Mouse (Mus musculus) cerebellum, adult 2 months (tissue): ENCODE measurements around the gene Lama4. TPM values are rescaled to one million over a fixed set of nuclear protein-coding genes. Genes with fewer than 3 reads are reported as not detected.

Experiments
- DNase-seq, 2 experiments: peaks; one replicate each; pipeline ENCODE4 v3.0.0; 2021
- H3K27ac ChIP-seq: fragments of 200-500 bp; 2 replicates; pipeline ENCODE4 v1.5.1; 2012; ENCODE audit warnings: low read length, control low read depth, inconsistent platforms; ENCODE audit not compliant: insufficient read depth
- H3K27me3 ChIP-seq: fragments of 200-500 bp; 2 replicates; pipeline ENCODE4 v1.6.1; 2012; ENCODE audit warnings: inconsistent platforms, mild to moderate bottlenecking, low read length, moderate library complexity; ENCODE audit not compliant: control insufficient read depth, insufficient read depth
- H3K4me1 ChIP-seq: fragments of 200-500 bp; 2 replicates; pipeline ENCODE4 v1.6.1; 2011; ENCODE audit warnings: low read length; ENCODE audit not compliant: control insufficient read depth, insufficient read depth
- H3K4me3 ChIP-seq: fragments of 200-500 bp; replicated peaks from 2 replicates; pipeline ENCODE3; 2011; ENCODE audit warnings: mild to moderate bottlenecking, low read depth, low read length, control low read depth; ENCODE audit not compliant: insufficient read depth
- CTCF ChIP-seq: fragments of 200-500 bp; IDR thresholded peaks from 2 replicates; pipeline ENCODE4 v1.5.1; 2011; ENCODE audit warnings: low read depth, mild to moderate bottlenecking, control low read depth, low read length, moderate library complexity, borderline replicate concordance; ENCODE audit not compliant: insufficient read depth
- POLR2A ChIP-seq: fragments of 200-500 bp; IDR thresholded peaks from 2 replicates; pipeline ENCODE4 v1.6.1; 2011; ENCODE audit warnings: low read length, control low read depth, borderline replicate concordance; ENCODE audit not compliant: insufficient read depth
- WGBS: fragments of 180-500 bp; shearing (Covaris S2); methylation state at CpG from one replicate; pipeline ENCODE4 v1.1.7; 2018; 5-methylcytosine and 5-hydroxymethylcytosine counted together
- polyA plus RNA-seq: library from polyadenylated mRNA; depleted of rRNA; stranded (reverse); fragments of >200 nt; gene quantifications from 2 replicates; pipeline ENCODE4 v1.2.3, GENCODE M21; 2012; rRNA removed

Lama4 gene
- 2.1 and 3.2 TPM in 2 replicates for polyA plus RNA-seq

DNA sequence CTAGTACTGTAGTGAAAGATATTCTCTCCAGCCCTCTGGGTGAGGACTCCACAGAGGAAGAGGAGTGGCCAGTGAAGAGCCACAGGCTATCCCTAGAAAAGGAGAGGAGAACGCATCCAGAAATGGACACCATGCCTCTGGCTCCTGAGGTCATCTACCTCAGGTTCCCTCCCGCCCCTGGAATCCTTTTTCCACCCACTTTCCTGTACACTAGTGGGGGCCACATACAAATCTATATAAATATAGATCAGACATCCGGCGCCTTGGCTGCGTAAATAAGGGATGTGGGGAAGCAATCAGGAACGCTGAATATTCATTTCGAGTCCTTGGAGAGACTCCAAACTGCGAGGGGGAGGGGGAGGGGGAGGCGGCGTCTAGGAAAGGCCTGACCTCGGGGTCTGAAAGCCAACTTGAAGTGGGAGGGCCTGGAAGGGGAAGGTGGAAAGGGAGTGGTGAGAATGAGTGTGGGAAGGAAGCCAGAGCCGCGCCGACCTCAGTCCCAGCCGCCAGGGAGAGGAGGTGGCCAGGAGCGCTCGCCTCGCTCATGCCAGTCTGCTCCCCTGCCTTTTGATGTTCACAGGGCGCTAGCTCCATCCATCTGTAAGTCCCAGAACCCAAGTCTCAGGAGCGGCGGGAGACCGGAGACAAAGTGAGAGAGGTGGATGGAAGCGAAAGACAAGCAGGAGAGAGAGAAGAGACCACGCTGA, at the start of gene Lama4:
Gene Lama4 (plus strand): TSS at position 441 of the 707 bp plus-strand sequence.
- H3K4me3 ChIP-seq, result peak within 1 kb of the TSS; percentile 54
- 1% methylated on average over 24 of the region's 24 CpGs for WGBS
- TF ChIP-seq CTCF, result no peak

DNA sequence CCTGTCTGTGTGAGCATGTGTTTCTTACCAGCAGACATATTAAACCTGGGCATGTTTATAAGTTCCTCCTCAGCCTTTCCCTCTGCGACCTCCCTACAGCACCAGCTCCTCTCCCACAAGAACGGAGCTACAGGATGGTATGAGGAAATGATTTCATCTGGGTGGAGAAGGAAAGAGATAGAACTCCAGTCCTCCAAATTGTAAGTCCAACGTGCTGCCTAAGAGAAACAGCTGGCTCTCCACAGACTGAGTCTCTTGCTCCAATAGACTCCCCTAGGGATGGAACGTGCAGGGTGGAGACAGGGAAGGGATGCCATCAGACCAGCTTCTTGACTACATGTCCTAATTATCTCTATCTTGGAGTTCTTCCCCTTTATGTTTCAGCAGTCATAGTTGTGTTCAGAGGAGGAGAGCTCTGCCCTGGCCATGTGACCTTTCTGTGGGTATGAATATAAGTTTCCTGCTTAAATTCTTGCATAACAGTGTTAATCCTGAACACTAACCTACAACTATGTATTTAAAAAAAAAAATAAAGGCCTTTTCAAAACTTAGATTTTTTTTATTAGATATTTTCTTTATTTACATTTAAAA, 49.2 kb upstream of the Lama4 start:
- Histone ChIP-seq H3K27ac (no peak overlapping the region), H3K27me3 (no peaks in the 10 kb centered on the region), H3K4me3 (no peak overlapping the region), H3K4me1 (no peaks in the 10 kb centered on the region)
- no peak for DNase-seq
- WGBS, result 77% methylated on average over 4 of the region's 4 CpGs
- no peak for TF ChIP-seq CTCF

More for the DNA sequence above, at the start of gene Lama4:
- peak; percentile 8 to 13 for DNase-seq
- no peaks in the 10 kb centered on the region for H3K27me3 ChIP-seq
- peaks cover 4% of the 10 kb centered on the region for H3K4me1 ChIP-seq
- no peak within 1 kb of the TSS for H3K27ac ChIP-seq

DNA sequence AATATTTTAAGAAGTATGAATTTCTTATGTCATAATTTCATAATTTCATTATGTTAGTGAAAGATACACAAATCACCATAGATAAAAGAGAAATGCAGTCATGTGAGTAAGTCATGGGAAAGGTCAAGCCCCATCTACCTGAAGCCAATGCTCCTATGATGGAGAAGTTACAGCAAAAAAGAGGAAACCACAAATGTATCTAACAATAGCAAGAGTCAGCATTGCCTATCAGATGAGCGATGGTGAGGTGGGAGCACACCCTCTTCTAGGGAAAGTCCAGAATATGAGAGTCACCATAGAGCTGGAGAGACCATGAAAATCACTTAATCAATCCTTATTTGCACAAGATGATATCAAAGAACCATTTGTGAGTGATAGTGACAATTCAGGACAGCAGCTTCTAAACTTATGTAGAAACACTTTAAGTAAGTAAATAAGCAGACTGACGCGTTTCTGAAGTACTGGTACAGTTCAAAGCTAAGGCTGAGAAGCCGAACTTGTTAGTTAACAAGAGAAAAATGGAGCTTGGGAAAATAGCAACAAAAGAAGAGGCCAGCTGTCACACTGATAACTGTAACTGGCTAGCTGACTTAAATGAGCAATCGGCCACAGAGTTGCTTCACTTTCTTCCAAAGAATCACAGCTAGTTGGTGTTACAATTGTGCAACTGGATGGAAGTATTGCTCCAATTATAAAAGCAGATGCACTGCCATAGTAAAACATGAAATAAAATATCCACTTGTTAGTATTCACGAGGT, 36.2 kb upstream of the Lama4 start:
- Histone ChIP-seq H3K27me3 (no peaks in the 10 kb centered on the region), H3K27ac (no peak overlapping the region), H3K4me1 (no peaks in the 10 kb centered on the region), H3K4me3 (no peak overlapping the region)
- TF ChIP-seq POLR2A, result no peak
- no peak for DNase-seq
- 82% methylated on average over 6 of the region's 6 CpGs for WGBS

DNA sequence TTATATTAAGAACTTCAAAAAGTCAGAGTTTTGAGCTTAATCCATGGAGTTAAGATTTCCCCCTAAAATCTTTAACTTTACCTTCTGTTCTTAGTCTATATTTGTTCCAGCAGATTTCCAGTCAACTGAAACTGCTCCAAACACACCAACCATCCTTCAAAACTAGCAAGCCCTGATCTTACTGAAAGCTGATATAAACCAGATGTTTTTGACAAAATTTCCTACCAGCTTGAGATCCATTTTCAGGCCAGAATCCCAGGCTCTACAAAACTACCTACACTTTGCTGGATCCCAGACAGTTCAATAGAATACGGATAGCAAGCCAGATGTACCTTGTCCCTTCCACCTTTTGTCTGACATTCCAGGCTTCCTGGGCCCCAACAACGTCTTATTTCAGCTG, 20.6 kb upstream of the Lama4 start:
- H3K27me3 ChIP-seq, result no peaks in the 10 kb centered on the region
- no peak for TF ChIP-seq POLR2A
- TF ChIP-seq CTCF, result no peak
- 75% methylated on average over 2 of the region's 2 CpGs for WGBS
- H3K4me1 ChIP-seq, result no peaks in the 10 kb centered on the region
- DNase-seq, result no peak
- H3K27ac ChIP-seq, result no peak overlapping the region
- H3K4me3 ChIP-seq, result no peak overlapping the region

DNA sequence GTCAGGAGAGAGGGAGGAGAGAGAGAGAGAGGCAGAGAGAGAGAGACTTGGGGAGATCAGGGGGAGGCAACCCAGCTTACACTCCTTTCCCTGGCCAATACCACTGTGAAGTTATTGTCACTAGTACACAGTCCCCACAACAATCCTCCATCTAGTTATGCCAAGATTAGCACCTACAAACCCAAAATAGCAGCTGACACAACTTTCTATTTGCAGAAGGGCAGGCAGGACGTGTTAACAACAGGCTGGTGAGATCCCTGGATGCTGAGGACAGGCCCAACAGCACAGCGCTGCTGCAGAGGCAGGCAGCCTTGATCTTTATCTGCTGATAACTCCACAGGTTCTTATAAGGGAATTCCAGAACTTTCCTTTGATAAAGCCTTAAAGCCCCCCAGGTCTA, 3.4 kb upstream of the Lama4 start:
- 70% methylated on average over 2 of the region's 2 CpGs for WGBS
- DNase-seq, result no peak
- H3K4me3 ChIP-seq, result no peak overlapping the region
- H3K27me3 ChIP-seq, result no peaks in the 10 kb centered on the region
- no peak overlapping the region for H3K27ac ChIP-seq
- peaks cover 4% of the 10 kb centered on the region for H3K4me1 ChIP-seq
- TF ChIP-seq POLR2A (no peak), CTCF (no peak)

DNA sequence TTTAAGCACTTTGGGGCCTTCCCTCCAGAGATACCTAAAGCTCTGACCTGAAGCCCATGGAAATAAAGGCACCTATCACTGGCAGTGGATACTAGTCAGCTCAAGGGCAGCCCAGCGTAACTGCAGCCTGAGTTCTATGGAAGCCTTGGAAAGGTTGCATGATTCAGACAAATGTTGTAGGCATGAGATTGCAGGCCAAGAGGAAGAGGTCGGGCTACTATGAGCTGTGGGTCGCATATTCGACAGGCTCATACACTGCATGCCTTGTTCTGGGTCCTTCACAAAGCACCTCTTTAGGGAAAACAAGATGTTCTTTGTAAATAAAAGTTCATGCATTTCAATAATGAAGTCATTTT, 618 bp upstream of the Lama4 start:
- no peak for DNase-seq
- H3K27ac ChIP-seq, result no peak overlapping the region
- TF ChIP-seq POLR2A (no peak), CTCF (no peak)
- H3K4me3 ChIP-seq, result no peak overlapping the region
- peaks cover 4% of the 10 kb centered on the region for H3K4me1 ChIP-seq
- no peaks in the 10 kb centered on the region for H3K27me3 ChIP-seq
- 81% methylated on average over 4 of the region's 4 CpGs for WGBS

DNA sequence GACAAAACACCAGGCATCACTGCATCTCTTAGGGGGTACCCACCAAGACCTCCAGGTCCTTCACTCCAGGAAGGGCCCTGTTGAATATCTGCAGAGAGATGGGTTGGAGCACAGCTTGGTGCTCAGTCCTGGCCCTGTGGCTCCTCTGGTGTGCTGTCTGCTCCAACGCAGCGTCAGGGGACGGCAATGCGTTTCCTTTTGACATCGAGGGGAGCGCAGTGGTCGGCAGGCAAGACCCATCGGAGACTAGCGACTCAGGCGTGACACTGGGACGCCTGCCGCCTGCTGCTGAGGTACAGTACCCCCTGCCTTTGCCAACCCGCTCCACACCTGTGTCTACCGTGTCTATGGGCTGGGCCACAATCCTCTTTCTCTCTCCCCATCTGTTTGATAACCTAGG, 542 bp downstream of the Lama4 start:
- DNase-seq, result no peak

DNA sequence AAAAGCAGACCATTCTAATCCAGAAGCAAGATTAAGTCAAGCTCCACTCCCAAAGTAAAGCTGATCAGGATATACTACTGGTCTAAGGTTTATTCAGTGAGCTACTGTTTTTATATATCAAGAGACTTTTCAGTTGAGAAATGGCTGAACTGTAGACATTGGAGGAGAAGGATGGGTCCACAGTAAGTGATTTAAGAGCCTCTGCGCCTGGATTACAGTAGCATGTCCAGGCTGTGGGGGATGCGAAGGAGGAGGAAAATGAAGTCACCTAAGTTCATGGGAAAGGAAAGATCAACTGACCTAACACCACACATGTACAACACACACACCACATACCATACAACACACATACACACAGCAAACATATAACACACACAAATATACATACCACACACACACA, 1.3 kb downstream of the Lama4 start:
- Histone ChIP-seq H3K27ac (no peak overlapping the region), H3K4me3 (no peak overlapping the region), H3K27me3 (no peaks in the 10 kb centered on the region), H3K4me1 (peaks cover 4% of the 10 kb centered on the region)
- 92% methylated on average over 2 of the region's 2 CpGs for WGBS
- no peak for TF ChIP-seq CTCF
- no peak for TF ChIP-seq POLR2A
- no peak for DNase-seq

More for the DNA sequence above, 542 bp downstream of the Lama4 start:
- peaks cover 4% of the 10 kb centered on the region for H3K4me1 ChIP-seq
- TF ChIP-seq POLR2A (no peak), CTCF (no peak)
- H3K27me3 ChIP-seq, result no peaks in the 10 kb centered on the region
- 4% methylated on average over 14 of the region's 14 CpGs for WGBS
- H3K27ac ChIP-seq, result no peak overlapping the region
- peak overlapping the region; percentile 54 for H3K4me3 ChIP-seq
